Mouse (Mus musculus): ENCODE measurements at regions not wholly inside any gene's neighbourhood (a gene's known extent, or its start where the extent isn't known, plus 50 kb on each side); places are given as distances from the start of the nearest gene placed in this dataset.

- DNase-seq (ENCODE audit: inconsistent ontology term) = peak; percentile 62
Measured at GRCm38 (mm10) chr2:115432476-115432875, 149.0 kb upstream of the BC052040 start.

- no peak for DNase-seq (ENCODE audit: inconsistent ontology term)
Measured at GRCm38 (mm10) chr2:115441100-115441499, 140.4 kb upstream of the BC052040 start.

- DNase-seq (ENCODE audit: inconsistent ontology term) = no peak
Measured at GRCm38 (mm10) chr2:115449783-115450483, 131.6 kb upstream of the BC052040 start.

- no peak for DNase-seq (ENCODE audit: inconsistent ontology term)
Measured at GRCm38 (mm10) chr2:115455593-115455992, 125.9 kb upstream of the BC052040 start.

GRCm38 (mm10) chr2:115456372-115457022 lies 125.0 kb upstream of the BC052040 start:
- DNase-seq (ENCODE audit: inconsistent ontology term) = no peak

GRCm38 (mm10) chr2:115460028-115460881 lies 121.3 kb upstream of the BC052040 start:
- no peak for DNase-seq (ENCODE audit: inconsistent ontology term)

- DNase-seq (ENCODE audit: inconsistent ontology term) = no peak
Measured at GRCm38 (mm10) chr2:115460882-115461151, 120.7 kb upstream of the BC052040 start.

- DNase-seq (ENCODE audit: inconsistent ontology term) = no peak
Measured at GRCm38 (mm10) chr2:115466170-115466569, 115.3 kb upstream of the BC052040 start.

- peak; percentile 9 for DNase-seq (ENCODE audit: inconsistent ontology term)
Measured at GRCm38 (mm10) chr2:115467107-115467745, 114.3 kb upstream of the BC052040 start.

GRCm38 (mm10) chr2:115467936-115468335 lies 113.6 kb upstream of the BC052040 start:
- peak; percentile 66 for DNase-seq (ENCODE audit: inconsistent ontology term)

GRCm38 (mm10) chr2:115468471-115468909 lies 113.0 kb upstream of the BC052040 start:
- peak; percentile 91 for DNase-seq (ENCODE audit: inconsistent ontology term)

- DNase-seq (ENCODE audit: inconsistent ontology term) = no peak
Measured at GRCm38 (mm10) chr2:115469165-115469821, 112.2 kb upstream of the BC052040 start.

GRCm38 (mm10) chr2:115472393-115472792 lies 109.1 kb upstream of the BC052040 start:
- no peak for DNase-seq (ENCODE audit: inconsistent ontology term)

- peak; percentile 21 for DNase-seq (ENCODE audit: inconsistent ontology term)
Measured at GRCm38 (mm10) chr2:115483418-115484288, 97.9 kb upstream of the BC052040 start.

GRCm38 (mm10) chr2:115488465-115488864 lies 93.1 kb upstream of the BC052040 start:
- no peak for DNase-seq (ENCODE audit: inconsistent ontology term)

- DNase-seq (ENCODE audit: inconsistent ontology term) = no peak
Measured at GRCm38 (mm10) chr2:115493020-115493419, 88.5 kb upstream of the BC052040 start.

- DNase-seq (ENCODE audit: inconsistent ontology term) = no peak
Measured at GRCm38 (mm10) chr2:115499904-115500303, 81.6 kb upstream of the BC052040 start.

- DNase-seq (ENCODE audit: inconsistent ontology term) = no peak
Measured at GRCm38 (mm10) chr2:115509527-115509926, 72.0 kb upstream of the BC052040 start.

GRCm38 (mm10) chr2:115511146-115511545 lies 70.4 kb upstream of the BC052040 start:
- DNase-seq (ENCODE audit: inconsistent ontology term) = no peak

Data from Muller cell, postnatal 12 days (primary cell).